Mouse (Mus musculus): ENCODE data around the gene Tm4sf4.

The Tm4sf4 gene

GRCm38 (mm10) chr3:57425089-57425730, at the start of gene Tm4sf4:
Tm4sf4 (plus strand) TSS chr3:57425314.
- no peak for DNase-seq (ENCODE audit: low read depth, low spot score)

GRCm38 (mm10) chr3:57386423-57386822, 38.7 kb upstream of the Tm4sf4 start:
- DNase-seq (ENCODE audit: low read depth, low spot score) = no peak

GRCm38 (mm10) chr3:57386895-57387294, 38.2 kb upstream of the Tm4sf4 start:
- DNase-seq (ENCODE audit: low read depth, low spot score) = no peak

GRCm38 (mm10) chr3:57387593-57387992, 37.5 kb upstream of the Tm4sf4 start:
- no peak for DNase-seq (ENCODE audit: low read depth, low spot score)

- DNase-seq (ENCODE audit: low read depth, low spot score) = no peak
These were observed 13.6 kb upstream of the Tm4sf4 start for GRCm38 (mm10) chr3:57411535-57411934.

GRCm38 (mm10) chr3:57420233-57420632, 4.9 kb upstream of the Tm4sf4 start:
- no peak for DNase-seq (ENCODE audit: low read depth, low spot score)

- DNase-seq (ENCODE audit: low read depth, low spot score) = no peak
These were observed 4.5 kb upstream of the Tm4sf4 start for GRCm38 (mm10) chr3:57420660-57421059.

GRCm38 (mm10) chr3:57426351-57426750, 1.2 kb downstream of the Tm4sf4 start:
- DNase-seq (ENCODE audit: low read depth, low spot score) = no peak

GRCm38 (mm10) chr3:57428682-57429464, 3.8 kb downstream of the Tm4sf4 start:
- DNase-seq (ENCODE audit: low read depth, low spot score) = no peak

- no peak for DNase-seq (ENCODE audit: low read depth, low spot score)
These were observed 4.4 kb downstream of the Tm4sf4 start for GRCm38 (mm10) chr3:57429486-57429885.

GRCm38 (mm10) chr3:57431706-57432105, 6.6 kb downstream of the Tm4sf4 start:
- DNase-seq (ENCODE audit: low read depth, low spot score) = no peak

GRCm38 (mm10) chr3:57435364-57435763, 10.2 kb downstream of the Tm4sf4 start:
- DNase-seq (ENCODE audit: low read depth, low spot score) = no peak

GRCm38 (mm10) chr3:57440956-57441355, 15.8 kb downstream of the Tm4sf4 start:
- DNase-seq (ENCODE audit: low read depth, low spot score) = no peak

GRCm38 (mm10) chr3:57445706-57446105, 20.6 kb downstream of the Tm4sf4 start:
- DNase-seq (ENCODE audit: low read depth, low spot score) = no peak

GRCm38 (mm10) chr3:57447889-57448288, 22.8 kb downstream of the Tm4sf4 start:
- no peak for DNase-seq (ENCODE audit: low read depth, low spot score)

GRCm38 (mm10) chr3:57448445-57448844, 23.3 kb downstream of the Tm4sf4 start:
- peak; percentile 37 for DNase-seq (ENCODE audit: low read depth, low spot score)

GRCm38 (mm10) chr3:57458652-57459051, 33.5 kb downstream of the Tm4sf4 start:
- DNase-seq (ENCODE audit: low read depth, low spot score) = no peak

GRCm38 (mm10) chr3:57463302-57463701, 38.2 kb downstream of the Tm4sf4 start:
- no peak for DNase-seq (ENCODE audit: low read depth, low spot score)

GRCm38 (mm10) chr3:57466289-57466688, 41.2 kb downstream of the Tm4sf4 start:
- no peak for DNase-seq (ENCODE audit: low read depth, low spot score)

- DNase-seq (ENCODE audit: low read depth, low spot score) = no peak
These were observed 44.2 kb downstream of the Tm4sf4 start for GRCm38 (mm10) chr3:57469325-57469724.

- DNase-seq (ENCODE audit: low read depth, low spot score) = no peak
These were observed 45.2 kb downstream of the Tm4sf4 start for GRCm38 (mm10) chr3:57470326-57470725.

- DNase-seq (ENCODE audit: low read depth, low spot score) = no peak
These were observed 46.0 kb downstream of the Tm4sf4 start for GRCm38 (mm10) chr3:57470981-57471601.

- DNase-seq (ENCODE audit: low read depth, low spot score) = no peak
These were observed 47.3 kb downstream of the Tm4sf4 start for GRCm38 (mm10) chr3:57472407-57472806.

Data from retina, adult 2 months (tissue).